41 mouse cellular contexts compared by ENCODE assay signal in genomic region chr6:87479291-87479999, GRCm38 (mm10). TPM values are rescaled to one million over a fixed set of nuclear protein-coding genes. Genes with fewer than 3 reads are reported as not detected.
DNase-seq lines count a peak whose midpoint lies in the region; ATAC-seq lines count a peak whose summit lies in the region.
"Had no signal": no experiment of that assay in that cellular context is flagged by ENCODE, and none has a peak within 500 bp of the region (broad histone marks: within the 10 kb centered on the region; RNA-seq: fewer than 3 reads in every experiment).

No protein-coding gene starts in this region.

- no peaks in the 10 kb centered on the region for H3K27me3 ChIP-seq in lung, embryonic 16.5 days (ENCODE audit: control insufficient read depth, insufficient read depth, low read depth, low read length)
- H3K27me3 ChIP-seq in stomach, embryonic 15.5 days (replicated peaks): no peaks in the 10 kb centered on the region
- H3K27me3 ChIP-seq: heart, embryonic 12.5 days; limb, embryonic 13.5 days; megakaryocyte, embryonic 14.5 days; midbrain, embryonic 12.5 days; neural tube, embryonic 12.5 days had no signal

- H3K4me3 ChIP-seq in lung, embryonic 16.5 days (ENCODE audit: low read length): no peak overlapping the region
- no peak overlapping the region for H3K4me3 ChIP-seq in stomach, embryonic 15.5 days (replicated peaks)
- H3K4me3 ChIP-seq: gastrocnemius, adult 2 months; heart, adult 2 months; heart, embryonic 12.5 days; layer of hippocampus, adult 2 months; limb, embryonic 13.5 days; liver, embryonic 12.5 days; megakaryocyte, embryonic 14.5 days; midbrain, embryonic 12.5 days; myocyte; neural tube, embryonic 12.5 days had no signal

- no peak for DNase-seq in lung, postnatal 25 days (ENCODE audit: low spot score)
- DNase-seq in kidney, postnatal 10 days: no peak
- DNase-seq: adrenal gland, postnatal 36 days; B cell, adult 2 months; cerebellum, adult 18-20 months; cerebellum, postnatal 10 days; gastrocnemius, adult 2 months; heart, adult 2 months; heart, postnatal 4 days; kidney, postnatal 25 days; lung, adult 18-20 months; lung, postnatal 36 days; right cerebral cortex, adult 18-20 months; spleen, adult 18-20 months had no signal

- H3K36me3 ChIP-seq in lung, embryonic 16.5 days (ENCODE audit: control insufficient read depth, insufficient read depth, low read length): no peaks in the 10 kb centered on the region
- H3K36me3 ChIP-seq in stomach, embryonic 15.5 days: no peaks in the 10 kb centered on the region
- H3K36me3 ChIP-seq: heart, embryonic 12.5 days; limb, embryonic 13.5 days; liver, embryonic 12.5 days; midbrain, embryonic 12.5 days; neural tube, embryonic 12.5 days had no signal

- H3K9ac ChIP-seq in lung, embryonic 16.5 days (ENCODE audit: low read length): no peak overlapping the region
- no peak overlapping the region for H3K9ac ChIP-seq in stomach, embryonic 15.5 days
- H3K9ac ChIP-seq: heart, embryonic 12.5 days; hindbrain, embryonic 14.5 days; limb, embryonic 13.5 days; liver, embryonic 12.5 days; midbrain, embryonic 12.5 days; neural tube, embryonic 12.5 days had no signal

- H3K27ac ChIP-seq in lung, embryonic 16.5 days (ENCODE audit: low read length): no peak overlapping the region
- no peak overlapping the region for H3K27ac ChIP-seq in stomach, embryonic 15.5 days
- H3K27ac ChIP-seq: gastrocnemius, adult 2 months; heart, adult 2 months; hindbrain, embryonic 14.5 days; layer of hippocampus, adult 2 months; limb, embryonic 13.5 days; liver, embryonic 12.5 days; midbrain, embryonic 12.5 days; neural tube, embryonic 12.5 days had no signal

- peaks cover 11% of the 10 kb centered on the region for H3K4me1 ChIP-seq in lung, embryonic 16.5 days (replicated peaks; ENCODE audit: control insufficient read depth, insufficient read depth, low read length)
- H3K4me1 ChIP-seq in stomach, embryonic 15.5 days: 0 out of 2 replicates have a peak, but pooled peaks cover 4% of the 10 kb centered on the region
- H3K4me1 ChIP-seq: liver, embryonic 12.5 days; midbrain, embryonic 12.5 days had no signal

- no peak overlapping the region for H3K4me2 ChIP-seq in lung, embryonic 16.5 days (ENCODE audit: low read depth, low read length)
- no peak overlapping the region for H3K4me2 ChIP-seq in stomach, embryonic 15.5 days
- H3K4me2 ChIP-seq: heart, embryonic 12.5 days; hindbrain, embryonic 14.5 days; limb, embryonic 13.5 days; liver, embryonic 12.5 days; midbrain, embryonic 12.5 days; neural tube, embryonic 12.5 days had no signal

- 24% methylated on average over 5 of the region's 5 CpGs for WGBS in lung, embryonic 16.5 days
- WGBS in stomach, embryonic 15.5 days: 37% methylated on average over 5 of the region's 5 CpGs

- ATAC-seq in lung, embryonic 16.5 days (ENCODE audit: low read depth): peak; percentile 52; the same call in 1 of the 2 replicates
- ATAC-seq in activated CD4-positive, CD25-positive, alpha-beta regulatory T cell, adult 4 months: peak; percentile 42
- 0 out of 2 replicates have a peak, but pooled peaks have one; percentile 56 for ATAC-seq in stomach, embryonic 15.5 days (ENCODE audit: insufficient read depth, low FRiP score, low read depth)
- ATAC-seq in megakaryocyte progenitor cell, adult 5-6 weeks (replicated peaks; ENCODE audit: poor library complexity): no peak
- ATAC-seq: liver, embryonic 12.5 days had no signal

- no peaks in the 10 kb centered on the region for H3K9me3 ChIP-seq in lung, embryonic 16.5 days (ENCODE audit: control insufficient read depth, low read length)
- no peaks in the 10 kb centered on the region for H3K9me3 ChIP-seq in stomach, embryonic 15.5 days
- H3K9me3 ChIP-seq: heart, embryonic 12.5 days; limb, embryonic 13.5 days; liver, embryonic 12.5 days; midbrain, embryonic 12.5 days; neural tube, embryonic 12.5 days had no signal

RNA-seq across cellular contexts. Expression of gene Bmp10, which starts 50.7 kb away (rescaled TPM):
- polyA plus RNA-seq in lung, embryonic 16.5 days (2015; fragmentation: Nextera tagmentation; extraction: Ambion mirVana): 0.09 and 0.24 TPM in 2 replicates
- polyA plus RNA-seq in activated CD4-positive, CD25-positive, alpha-beta regulatory T cell, adult 4 months (2017; shearing (Covaris generic)): not detected
- polyA plus RNA-seq in stomach, embryonic 15.5 days (2015; fragmentation: Nextera tagmentation; extraction: Ambion mirVana): not detected in 2 replicates
- not detected in 2 replicates for total RNA-seq in megakaryocyte progenitor cell, adult 5-6 weeks (2015)
- not detected in 2 replicates for total RNA-seq in megakaryocyte progenitor cell, adult 5-6 weeks (2017)
- total RNA-seq: adrenal gland, adult 18-20 months; adrenal gland, postnatal 36 days; common myeloid progenitor, adult 5-6 weeks; gastrocnemius, adult 2 months; gastrocnemius, postnatal 4 days; layer of hippocampus, adult 2 months; layer of hippocampus, postnatal 14 days; left cerebral cortex, adult 8-10 months; left cerebral cortex, postnatal 36 days; MEL; midbrain, postnatal 0 days had no signal
- polyA plus RNA-seq: brain, embryonic 14.5 days; embryonic facial prominence, embryonic 11.5 days; forebrain, embryonic 11.5 days; forebrain, embryonic 16.5 days; hindbrain, embryonic 14.5 days; kidney, embryonic 14.5 days; limb, embryonic 13.5 days; midbrain, embryonic 12.5 days; midbrain, postnatal 0 days; myocyte; neural tube, embryonic 12.5 days; testis, adult 2 months had no signal

RNA-seq across cellular contexts. Expression of gene Arhgap25, which starts 53.6 kb away (rescaled TPM):
- polyA plus RNA-seq in lung, embryonic 16.5 days (2015; fragmentation: Nextera tagmentation; extraction: Ambion mirVana): 8.9 and 9.4 TPM in 2 replicates
- 10 to 100 TPM; 76.6 to 80.0 TPM for polyA plus RNA-seq in activated CD4-positive, CD25-positive, alpha-beta regulatory T cell, adult 4 months (2017; shearing (Covaris generic))
- 4.7 and 6.0 TPM in 2 replicates for polyA plus RNA-seq in stomach, embryonic 15.5 days (2015; fragmentation: Nextera tagmentation; extraction: Ambion mirVana)
- 7.0 and 11.0 TPM in 2 replicates for total RNA-seq in megakaryocyte progenitor cell, adult 5-6 weeks (2015)
- total RNA-seq in megakaryocyte progenitor cell, adult 5-6 weeks (2017): 23.0 and 30.6 TPM in 2 replicates
